Mouse (Mus musculus) hindbrain, postnatal 0 days (tissue): Measurements from ENCODE around the gene Rhbdl1. TPM values are rescaled to one million over a fixed set of nuclear protein-coding genes. Genes with fewer than 3 reads are reported as not detected.
A peak's percentile ranks its signal among the peaks of the same experiment; 100 is the strongest.

Experiments
- ATAC-seq: fragments of 200-750 bp; cut with Nextera tagmentation; 2 replicates; pipeline ENCODE4 v1.8.0; 2017; ENCODE audit warnings: mild to moderate bottlenecking, moderate TSS enrichment, moderate library complexity
- DNase-seq: peaks from one replicate; pipeline ENCODE4 v3.0.0-alpha.2; 2015; ENCODE audit warnings: low spot score
- H3K27ac ChIP-seq: fragments of 300-500 bp; sonication (generic); 2 replicates; pipeline ENCODE4 v1.5.1; 2014; ENCODE audit warnings: mild to moderate bottlenecking
- H3K27me3 ChIP-seq: fragments of 300-500 bp; sonication (generic); 2 replicates; pipeline ENCODE4 v1.6.1; 2014; ENCODE audit warnings: low read length, mixed read lengths; ENCODE audit not compliant: insufficient read depth
- H3K36me3 ChIP-seq: fragments of 300-500 bp; sonication (generic); 2 replicates; pipeline ENCODE4 v1.6.1; 2014; ENCODE audit warnings: low read length, mixed read lengths; ENCODE audit not compliant: insufficient read depth
- H3K4me1 ChIP-seq: fragments of 300-500 bp; sonication (generic); 2 replicates; pipeline ENCODE4 v1.6.1; 2014; ENCODE audit warnings: antibody characterized with exemption, low read length, mixed read lengths; ENCODE audit not compliant: insufficient read depth
- H3K4me2 ChIP-seq: fragments of 300-500 bp; sonication (generic); 2 replicates; pipeline ENCODE4 v1.6.1; 2014; ENCODE audit warnings: low read depth, mild to moderate bottlenecking, low read length, moderate library complexity, mixed read lengths
- H3K4me3 ChIP-seq: fragments of 300-500 bp; sonication (generic); 2 replicates; pipeline ENCODE4 v1.5.1; 2014; ENCODE audit warnings: low read length
- H3K9ac ChIP-seq: fragments of 300-500 bp; sonication (generic); replicated peaks from 2 replicates; pipeline ENCODE4 v1.6.1; 2014; ENCODE audit warnings: mild to moderate bottlenecking, low read length, moderate library complexity, mixed read lengths
- H3K9me3 ChIP-seq: fragments of 300-500 bp; sonication (generic); 2 replicates; pipeline ENCODE4 v1.6.1; 2016; ENCODE audit warnings: low read length, mixed read lengths
- CTCF ChIP-seq: IDR thresholded peaks from 2 replicates; pipeline ENCODE4 v1.5.1; 2016; ENCODE audit warnings: antibody characterized with exemption, control low read depth, low read depth
- WGBS: fragments of 180-500 bp; shearing (Covaris S2); extraction: QIAGEN DNeasy Blood & Tissue Kit; methylation state at CpG from one replicate; pipeline ENCODE4 v1.1.7; 2014; 5-methylcytosine and 5-hydroxymethylcytosine counted together
- polyA plus RNA-seq: library from polyadenylated mRNA; unstranded; fragments of >200 nt; fragmentation: Nextera tagmentation; extraction: Ambion mirVana; gene quantifications from 2 replicates; pipeline ENCODE4 v1.2.1, GENCODE M21; 2015
- total RNA-seq: library from RNA; depleted of rRNA; stranded (reverse); fragments of >200 nt; gene quantifications from 2 replicates; pipeline ENCODE4 v1.2.3, GENCODE M21; 2014

Rhbdl1 gene
- total and polyA plus RNA-seq, 2 experiments from 2014 or later, result 78.6 to 135 TPM

DNA sequence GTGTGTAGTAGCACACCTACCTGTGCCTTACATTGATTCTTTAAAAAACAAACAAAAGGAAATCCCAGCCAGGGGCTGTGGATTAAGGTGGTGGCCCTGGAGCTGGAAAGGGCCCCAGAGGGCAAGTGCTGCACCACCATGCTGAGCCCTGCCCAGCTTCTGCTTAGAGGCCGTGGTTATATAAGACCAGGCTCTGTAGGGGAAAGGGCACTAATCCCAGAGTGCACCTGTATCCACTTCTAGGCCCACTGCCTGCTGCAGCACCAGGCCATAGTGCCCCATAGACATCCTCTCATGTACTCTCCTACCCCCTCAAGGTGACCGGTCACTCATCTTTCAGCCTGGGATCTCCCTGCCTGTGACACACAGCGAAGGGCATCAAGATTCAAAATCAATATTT, 29.1 kb upstream of the Rhbdl1 start:
- Histone ChIP-seq H3K27me3 (no peaks in the 10 kb centered on the region), H3K27ac (no peak overlapping the region), H3K9me3 (no peaks in the 10 kb centered on the region), H3K4me1 (peaks cover 9% of the 10 kb centered on the region), H3K4me2 (no peak overlapping the region), H3K4me3 (no peak overlapping the region), H3K9ac (no peak overlapping the region), H3K36me3 (peaks cover 5% of the 10 kb centered on the region; the same call in 1 of the 2 replicates)
- ATAC-seq, result no peak
- 94% methylated on average over 3 of the region's 3 CpGs for WGBS
- DNase-seq, result no peak
- no peak for TF ChIP-seq CTCF

- TF ChIP-seq CTCF, result no peak
- WGBS, result 91% methylated on average over 11 of the region's 11 CpGs
- Histone ChIP-seq H3K4me3 (no peak overlapping the region), H3K9me3 (no peaks in the 10 kb centered on the region), H3K4me2 (no peak overlapping the region), H3K4me1 (peaks cover 14% of the 10 kb centered on the region), H3K27me3 (no peaks in the 10 kb centered on the region), H3K36me3 (peaks cover 5% of the 10 kb centered on the region; the same call in 1 of the 2 replicates), H3K27ac (no peak overlapping the region), H3K9ac (no peak overlapping the region)
- ATAC-seq (no peak), DNase-seq (no peak)
These were observed 28.2 kb upstream of the Rhbdl1 start for GRCm38 (mm10) chr17:25865288-25865687.

DNA sequence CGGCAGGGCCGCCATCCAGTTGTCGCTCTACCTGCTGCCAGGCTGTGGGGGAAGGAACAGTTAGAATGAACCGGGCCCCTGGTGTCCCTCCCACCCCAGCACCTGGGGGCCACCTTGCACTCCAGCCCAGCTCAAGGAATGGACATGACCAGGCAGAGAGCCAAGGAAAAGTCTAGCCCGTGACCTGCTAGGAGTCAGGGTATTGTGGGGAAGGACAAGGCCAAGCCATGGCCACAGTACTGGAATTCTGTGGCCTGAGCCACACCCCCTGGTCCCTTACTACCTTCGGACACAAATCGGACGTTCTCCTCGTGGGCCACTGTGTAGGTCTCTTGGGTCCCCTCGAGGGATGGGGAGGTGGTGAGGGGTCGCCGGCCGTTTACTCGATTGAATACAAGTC, 27.2 kb upstream of the Rhbdl1 start:
- ATAC-seq (no peak), DNase-seq (no peak)
- Histone ChIP-seq H3K36me3 (peaks cover 5% of the 10 kb centered on the region; the same call in 1 of the 2 replicates), H3K9me3 (no peaks in the 10 kb centered on the region), H3K4me2 (no peak overlapping the region), H3K4me1 (peaks cover 15% of the 10 kb centered on the region), H3K9ac (no peak overlapping the region), H3K27me3 (no peaks in the 10 kb centered on the region), H3K4me3 (no peak overlapping the region), H3K27ac (no peak overlapping the region)
- no peak for TF ChIP-seq CTCF
- WGBS, result 91% methylated on average over 14 of the region's 14 CpGs

- Histone ChIP-seq H3K9ac (no peak overlapping the region), H3K36me3 (peaks cover 5% of the 10 kb centered on the region; the same call in 1 of the 2 replicates), H3K27ac (no peak overlapping the region), H3K9me3 (no peaks in the 10 kb centered on the region), H3K4me3 (no peak overlapping the region), H3K27me3 (no peaks in the 10 kb centered on the region), H3K4me1 (peaks cover 15% of the 10 kb centered on the region), H3K4me2 (no peak overlapping the region)
- TF ChIP-seq CTCF, result no peak
- DNase-seq (no peak), ATAC-seq (no peak)
- WGBS, result 85% methylated on average over 6 of the region's 6 CpGs
These were observed 26.6 kb upstream of the Rhbdl1 start for GRCm38 (mm10) chr17:25863681-25864080.

DNA sequence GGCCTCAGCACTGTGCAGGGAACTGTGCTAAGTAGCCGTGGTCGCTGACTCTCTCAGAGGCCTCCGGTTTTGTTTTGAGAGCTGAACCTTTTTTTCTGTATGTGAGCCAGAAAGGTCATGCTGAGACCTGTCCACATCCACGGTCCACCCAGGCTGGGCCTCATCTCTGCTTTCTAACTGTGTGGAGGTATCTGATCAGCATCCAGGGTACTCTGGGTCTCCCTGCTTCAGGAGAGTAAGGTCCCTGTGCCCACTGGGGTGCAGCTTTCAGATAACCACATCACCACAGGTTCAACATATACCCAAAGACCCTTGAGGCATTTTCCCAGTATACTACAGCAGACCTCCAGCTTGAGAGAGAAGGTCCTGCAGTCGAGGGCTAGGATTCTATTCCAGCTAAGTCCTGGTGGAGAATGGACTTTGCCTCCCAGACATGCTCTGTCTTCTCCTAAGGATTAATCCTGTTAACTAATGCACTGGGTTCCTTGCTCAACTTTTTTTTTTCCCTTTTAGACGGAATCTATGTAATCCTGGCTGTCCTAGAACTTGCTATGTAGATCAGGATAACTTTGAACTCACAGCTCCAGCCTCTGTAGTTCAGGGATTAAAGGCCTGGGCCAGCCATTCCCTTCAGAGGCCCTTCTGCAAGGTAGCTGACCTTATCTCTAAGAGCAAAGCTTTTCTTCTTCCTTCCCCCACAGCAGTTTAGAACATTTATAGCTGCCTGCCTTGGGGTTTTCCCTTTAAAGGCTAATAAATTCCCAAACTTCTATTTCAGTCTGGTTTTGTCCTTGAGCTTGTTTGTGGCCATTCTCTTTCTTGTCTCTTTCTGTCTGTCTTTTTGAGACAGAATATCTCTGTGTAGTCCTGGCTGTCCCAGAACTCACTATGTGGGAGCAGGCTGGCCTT, 24.9 kb upstream of the Rhbdl1 start:
- Histone ChIP-seq H3K9me3 (no peaks in the 10 kb centered on the region), H3K4me1 (peaks cover 11% of the 10 kb centered on the region), H3K36me3 (peaks cover 5% of the 10 kb centered on the region; the same call in 1 of the 2 replicates), H3K27ac (peak overlapping the region; percentile 84), H3K9ac (peak overlapping the region; percentile 72), H3K27me3 (no peaks in the 10 kb centered on the region), H3K4me2 (peak overlapping the region; percentile 82), H3K4me3 (peak overlapping the region; percentile 61)
- ATAC-seq (no peak; the same call in none of the 2 replicates), DNase-seq (no peak)
- 8% methylated on average over 6 of the region's 6 CpGs for WGBS
- no peak for TF ChIP-seq CTCF

DNA sequence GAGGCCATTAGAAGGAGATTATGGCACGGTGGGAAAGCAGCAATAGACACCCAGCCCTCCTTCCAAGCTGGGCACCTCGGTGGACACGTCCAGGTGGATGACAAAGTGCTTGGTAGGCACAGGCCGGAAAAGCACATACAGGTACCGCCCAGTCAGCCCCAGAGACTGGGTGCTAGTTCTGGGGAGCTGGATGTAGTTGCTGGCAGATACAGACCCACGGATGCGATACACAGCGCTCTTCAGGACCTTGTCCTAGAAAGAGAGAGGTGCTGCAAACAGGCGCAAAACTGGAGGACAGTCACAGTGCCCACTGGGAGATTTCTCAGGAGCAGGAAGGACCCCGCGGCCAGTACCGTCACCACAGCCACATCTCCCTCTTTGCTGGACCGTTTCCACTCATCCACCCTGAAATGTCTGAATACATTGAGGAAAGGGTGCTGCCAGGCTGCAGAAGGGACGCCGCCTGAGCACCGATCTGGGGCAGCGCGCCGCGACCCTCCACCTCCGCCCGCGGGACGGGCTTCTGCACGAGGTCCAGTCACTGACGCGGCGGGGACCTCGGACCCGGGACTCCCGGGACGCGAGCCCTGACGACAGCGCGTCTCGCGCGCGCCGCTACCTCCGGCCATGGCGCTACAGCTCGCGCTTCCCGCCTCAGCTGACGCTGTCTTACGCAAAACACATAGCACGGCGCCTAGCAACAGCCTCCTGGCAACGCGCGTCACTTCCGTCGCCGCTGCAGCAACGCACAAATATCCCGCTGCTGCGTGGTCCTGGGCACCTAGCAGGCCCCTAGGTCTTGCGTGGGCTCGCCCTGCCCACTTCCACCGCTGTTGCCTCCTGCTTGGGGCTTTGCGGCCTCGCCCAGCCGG, 24.0 kb upstream of the Rhbdl1 start, which contains the start of gene Wdr90:
Wdr90 (minus strand) TSS at position 670 of the 872 bp plus-strand sequence.
- peak within 1 kb of the TSS; percentile 84 for H3K27ac ChIP-seq
- H3K36me3 ChIP-seq, result peaks cover 5% of the 10 kb centered on the region; the same call in 1 of the 2 replicates
- peak within 1 kb of the TSS; percentile 61 for H3K4me3 ChIP-seq
- DNase-seq, result peak; percentile 98
- peak within 1 kb of the TSS; percentile 72 for H3K9ac ChIP-seq
- H3K4me1 ChIP-seq, result peaks cover 11% of the 10 kb centered on the region
- H3K27me3 ChIP-seq, result no peaks in the 10 kb centered on the region
- TF ChIP-seq CTCF, result peak; percentile 43
- H3K4me2 ChIP-seq, result peak within 1 kb of the TSS; percentile 82
- peak; percentile 94 for ATAC-seq
- WGBS, result 3% methylated on average over 65 of the region's 65 CpGs
- no peaks in the 10 kb centered on the region for H3K9me3 ChIP-seq
